Mouse (Mus musculus) limb, embryonic 10.5 days (tissue): ENCODE data around the gene Dcp1b. TPM values are rescaled to one million over a fixed set of nuclear protein-coding genes. Genes with fewer than 3 reads are reported as not detected.

Experiments used
- DNase-seq: peaks from one replicate; pipeline ENCODE4 v3.0.0-alpha.2; 2017; ENCODE audit warnings: low spot score
- H3K27ac ChIP-seq: fragments of 300-500 bp; sonication (generic); 2 replicates; pipeline ENCODE4 v1.5.1; 2016; ENCODE audit warnings: mild to moderate bottlenecking
- H3K27me3 ChIP-seq: fragments of 300-500 bp; sonication (generic); 2 replicates; pipeline ENCODE4 v1.6.1; 2016; ENCODE audit warnings: low read depth, mild to moderate bottlenecking; ENCODE audit not compliant: poor library complexity, severe bottlenecking
- H3K36me3 ChIP-seq: fragments of 300-500 bp; sonication (generic); 2 replicates; pipeline ENCODE4 v1.6.1; 2016; ENCODE audit warnings: mild to moderate bottlenecking, moderate library complexity
- H3K4me1 ChIP-seq: fragments of 300-500 bp; sonication (generic); 2 replicates; pipeline ENCODE4 v1.6.1; 2016
- H3K4me3 ChIP-seq: fragments of 300-500 bp; sonication (generic); 2 replicates; pipeline ENCODE4 v1.5.1; 2016; ENCODE audit warnings: mild to moderate bottlenecking, moderate library complexity
- H3K9me3 ChIP-seq: fragments of 300-500 bp; sonication (generic); replicated peaks from 2 replicates; pipeline ENCODE4 v1.6.1; 2016; ENCODE audit warnings: mild to moderate bottlenecking
- WGBS: fragments of 180-500 bp; shearing (Covaris S2); methylation state at CpG from one replicate; pipeline ENCODE4 v1.1.7; 2016; 5-methylcytosine and 5-hydroxymethylcytosine counted together
- polyA plus RNA-seq: library from polyadenylated mRNA; unstranded; fragments of >200 nt; fragmentation: Nextera tagmentation; extraction: Ambion mirVana; gene quantifications from 2 replicates; pipeline ENCODE4 v1.2.1, GENCODE M21; 2016

Dcp1b gene
- polyA plus RNA-seq, 1 experiment from 2014 or later, result 8.9 TPM

DNA sequence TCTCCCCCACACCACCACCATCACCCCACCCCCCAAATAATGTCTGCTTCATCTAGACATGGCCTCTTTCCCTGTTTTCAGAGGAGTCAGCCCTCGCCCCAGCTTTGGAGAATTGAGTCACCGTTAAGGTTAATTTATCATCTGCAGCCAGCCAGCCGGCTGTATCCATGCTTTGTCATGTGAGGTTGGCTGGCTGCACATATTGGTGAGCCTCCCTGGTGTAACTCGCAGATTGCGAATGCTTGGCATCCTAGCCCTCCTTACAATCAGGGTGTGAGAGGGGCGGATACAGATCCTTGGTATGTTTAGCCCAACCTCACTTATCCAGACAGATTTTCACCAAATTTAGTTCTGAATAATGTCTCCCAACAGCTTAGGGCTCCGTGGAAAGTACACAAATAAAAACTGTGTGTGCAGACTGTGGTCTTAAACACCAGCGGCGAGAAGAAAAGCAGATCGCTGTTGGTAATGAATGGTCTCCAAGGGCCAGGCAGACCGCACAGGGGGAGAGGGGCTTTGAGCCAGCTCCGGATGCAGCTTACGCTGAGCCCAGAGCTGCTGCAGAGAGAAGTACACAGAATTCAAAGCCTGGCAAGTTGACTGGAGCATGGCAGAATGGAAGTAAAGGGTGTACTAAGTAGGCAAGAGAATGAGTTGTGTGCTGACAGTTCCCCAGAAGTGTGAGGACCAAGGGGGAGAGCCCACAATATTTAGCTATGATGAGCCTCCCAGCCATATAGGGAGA, 49.6 kb downstream of the Dcp1b start:
- Histone ChIP-seq H3K27me3 (no peaks in the 10 kb centered on the region), H3K27ac (no peak overlapping the region), H3K4me1 (no peaks in the 10 kb centered on the region; the same call in 1 of the 2 replicates), H3K9me3 (no peaks in the 10 kb centered on the region), H3K36me3 (peaks cover 7% of the 10 kb centered on the region; the same call in 1 of the 2 replicates), H3K4me3 (no peak overlapping the region)
- no peak for DNase-seq
- WGBS, result 88% methylated on average over 13 of the region's 13 CpGs

DNA sequence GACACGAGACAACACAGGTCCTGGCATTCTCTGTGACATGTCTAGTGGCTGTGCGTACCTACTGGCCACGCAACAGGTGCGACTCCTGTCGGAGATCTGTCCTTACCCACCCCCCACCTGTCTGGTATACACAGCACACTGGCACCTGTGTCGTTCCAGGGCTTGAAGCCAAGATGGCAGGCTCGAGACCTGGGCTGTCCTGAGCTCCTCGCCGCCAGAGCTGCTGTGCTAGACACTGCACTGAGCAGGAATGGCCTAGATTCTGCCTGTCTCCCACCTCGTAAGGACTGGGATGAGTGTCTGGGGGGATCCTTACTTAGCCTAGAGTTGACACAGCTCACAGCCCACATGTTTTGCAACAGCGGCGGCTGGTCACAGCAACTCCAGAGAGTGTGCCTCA, 50.2 kb downstream of the Dcp1b start:
- DNase-seq, result no peak
- no peaks in the 10 kb centered on the region; the same call in 1 of the 2 replicates for H3K4me1 ChIP-seq
- WGBS, result 89% methylated on average over 12 of the region's 12 CpGs

DNA sequence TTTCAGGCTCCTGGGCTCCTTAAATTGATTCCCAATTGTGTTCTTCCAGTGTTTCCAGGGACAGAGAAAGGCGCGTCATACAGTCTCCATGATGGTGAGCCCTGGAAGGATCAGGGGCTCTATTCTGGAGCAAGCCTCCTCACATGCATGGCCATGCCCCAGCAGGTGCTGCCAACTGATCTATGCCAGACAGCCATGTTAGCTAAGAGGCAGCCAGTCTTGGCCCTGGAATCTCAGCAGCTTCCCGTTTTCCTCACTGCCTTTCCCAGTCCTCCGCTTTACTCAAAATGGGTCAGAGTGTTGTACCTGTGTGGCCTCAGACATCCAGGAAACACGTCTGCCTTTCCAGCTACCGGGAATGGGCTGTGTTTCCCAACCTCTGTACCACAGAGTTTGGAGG, 50.7 kb downstream of the Dcp1b start:
- peaks cover 7% of the 10 kb centered on the region; the same call in 1 of the 2 replicates for H3K36me3 ChIP-seq
- H3K27ac ChIP-seq, result no peak overlapping the region
- no peaks in the 10 kb centered on the region for H3K9me3 ChIP-seq
- 92% methylated on average over 6 of the region's 6 CpGs for WGBS
- no peaks in the 10 kb centered on the region for H3K27me3 ChIP-seq
- no peak for DNase-seq
- no peaks in the 10 kb centered on the region; the same call in 1 of the 2 replicates for H3K4me1 ChIP-seq
- H3K4me3 ChIP-seq, result no peak overlapping the region

More for the DNA sequence above, 50.2 kb downstream of the Dcp1b start:
- H3K36me3 ChIP-seq, result peaks cover 7% of the 10 kb centered on the region; the same call in 1 of the 2 replicates
- no peak overlapping the region for H3K4me3 ChIP-seq
- no peaks in the 10 kb centered on the region for H3K9me3 ChIP-seq
- H3K27ac ChIP-seq, result no peak overlapping the region
- H3K27me3 ChIP-seq, result no peaks in the 10 kb centered on the region

DNA sequence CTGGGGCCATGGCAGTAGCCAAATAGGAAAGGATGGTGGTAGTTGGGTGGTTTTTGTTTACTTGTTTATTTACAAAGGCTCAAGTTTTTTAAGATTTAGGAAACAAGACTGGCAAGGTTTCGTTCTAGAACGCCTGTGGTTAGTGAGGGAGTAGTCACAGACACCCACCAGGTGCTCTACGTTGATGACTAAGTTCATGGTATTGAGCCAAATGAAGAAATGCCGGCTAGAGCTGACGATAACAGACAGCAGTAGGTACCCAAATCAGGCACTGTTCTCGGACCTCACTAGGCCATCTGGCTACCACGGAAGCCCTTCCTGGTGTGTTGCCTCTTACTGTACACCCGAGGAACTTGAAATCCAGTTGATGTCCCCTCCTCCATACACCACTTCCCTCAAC, 51.9 kb downstream of the Dcp1b start:
- Histone ChIP-seq H3K4me1 (no peaks in the 10 kb centered on the region; the same call in 1 of the 2 replicates), H3K27me3 (no peaks in the 10 kb centered on the region), H3K36me3 (peaks cover 3% of the 10 kb centered on the region; the same call in 1 of the 2 replicates), H3K27ac (no peak overlapping the region), H3K9me3 (no peaks in the 10 kb centered on the region), H3K4me3 (no peak overlapping the region)
- no peak for DNase-seq
- 93% methylated on average over 8 of the region's 8 CpGs for WGBS

DNA sequence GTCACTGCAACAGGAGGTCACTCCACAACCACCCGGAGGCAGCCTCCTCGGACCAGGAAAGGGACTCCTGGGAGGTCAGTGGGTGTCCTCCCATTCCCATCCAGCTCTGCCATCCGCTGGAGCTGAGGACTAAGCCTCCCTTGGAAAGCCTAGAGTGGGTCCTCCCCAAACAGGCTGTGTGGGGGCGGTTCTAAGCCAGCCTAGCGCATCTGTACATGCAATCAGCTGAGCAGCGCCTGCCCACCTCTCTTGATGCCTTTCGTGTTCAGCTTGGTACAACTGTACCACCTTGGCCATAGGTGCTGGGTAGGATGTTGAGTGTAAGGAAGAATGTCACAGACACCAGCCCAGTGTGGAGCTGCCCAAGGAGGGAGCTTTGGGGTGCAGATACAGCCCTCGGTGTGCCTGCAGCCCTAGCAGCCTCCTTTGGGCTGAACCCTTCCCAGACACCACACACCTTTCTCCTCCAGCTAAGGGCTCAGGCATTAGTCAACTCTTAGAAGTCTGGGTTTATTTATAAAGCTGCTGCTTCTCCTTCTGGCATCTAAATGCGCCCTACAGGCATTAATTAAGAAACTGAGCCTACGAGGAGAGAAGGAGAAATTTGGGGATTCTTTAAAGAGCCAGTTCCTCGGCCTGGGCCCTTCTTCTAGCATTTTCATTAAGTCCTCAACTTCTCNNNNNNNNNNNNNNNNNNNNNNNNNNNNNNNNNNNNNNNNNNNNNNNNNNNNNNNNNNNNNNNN, 54.0 kb downstream of the Dcp1b start:
- 82% methylated on average over 11 of the region's 11 CpGs for WGBS
- no peak for DNase-seq

DNA sequence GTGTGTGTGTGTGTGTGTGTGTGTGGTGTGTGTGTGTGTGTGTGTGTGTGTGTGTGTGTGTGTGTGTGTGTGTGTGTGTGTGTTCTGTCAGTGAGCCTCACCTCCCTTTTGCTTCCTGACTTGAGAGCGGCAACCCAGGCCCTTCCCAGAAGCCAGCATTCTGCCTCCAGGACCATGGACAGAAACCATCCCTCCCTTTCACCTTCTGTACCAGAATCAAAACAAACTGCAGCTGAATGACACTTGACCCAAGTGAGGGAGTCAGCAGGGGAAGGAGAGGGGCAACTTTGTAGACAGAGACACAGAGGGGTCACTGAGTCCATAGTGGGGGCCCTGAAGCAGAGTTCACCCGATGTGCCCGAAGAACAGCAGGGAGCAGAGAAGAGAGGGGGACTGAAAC, 58.0 kb downstream of the Dcp1b start:
- WGBS, result 46% methylated on average over 3 of the region's 3 CpGs
- Histone ChIP-seq H3K27ac (no peak overlapping the region), H3K27me3 (no peaks in the 10 kb centered on the region), H3K4me1 (peaks cover 7% of the 10 kb centered on the region; the same call in 1 of the 2 replicates), H3K36me3 (no peaks in the 10 kb centered on the region), H3K4me3 (no peak overlapping the region), H3K9me3 (no peaks in the 10 kb centered on the region)
- peak; percentile 61 for DNase-seq

More for the DNA sequence above, 54.0 kb downstream of the Dcp1b start:
- no peak overlapping the region for H3K27ac ChIP-seq
- no peaks in the 10 kb centered on the region for H3K27me3 ChIP-seq
- H3K36me3 ChIP-seq, result no peaks in the 10 kb centered on the region
- H3K4me3 ChIP-seq, result no peak overlapping the region
- H3K4me1 ChIP-seq, result no peaks in the 10 kb centered on the region; the same call in 1 of the 2 replicates
- H3K9me3 ChIP-seq, result no peaks in the 10 kb centered on the region

DNA sequence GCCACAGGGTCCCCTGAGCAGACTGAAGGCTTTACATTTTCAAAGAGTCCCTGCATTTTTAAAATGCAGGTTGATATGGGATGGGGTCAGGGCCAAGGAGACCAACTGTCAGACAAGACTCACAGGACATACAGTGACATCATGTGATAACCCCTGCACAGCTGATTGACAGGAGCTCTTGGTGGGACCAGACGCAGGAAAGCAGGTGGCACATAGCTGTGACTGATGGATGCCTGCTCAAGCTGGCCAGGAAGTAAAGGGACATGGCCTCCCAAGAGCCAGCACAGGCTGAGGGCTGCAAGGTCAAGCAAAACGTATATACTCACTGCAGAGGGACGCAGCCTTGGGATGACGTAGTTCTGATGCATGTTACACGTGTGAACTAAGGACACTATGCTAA, 60.4 kb downstream of the Dcp1b start:
- H3K4me3 ChIP-seq, result no peak overlapping the region
- H3K27me3 ChIP-seq, result no peaks in the 10 kb centered on the region
- WGBS, result 80% methylated on average over 5 of the region's 5 CpGs
- H3K4me1 ChIP-seq, result peaks cover 7% of the 10 kb centered on the region; the same call in 1 of the 2 replicates
- DNase-seq, result no peak
- H3K9me3 ChIP-seq, result no peaks in the 10 kb centered on the region
- no peaks in the 10 kb centered on the region for H3K36me3 ChIP-seq
- H3K27ac ChIP-seq, result no peak overlapping the region

DNA sequence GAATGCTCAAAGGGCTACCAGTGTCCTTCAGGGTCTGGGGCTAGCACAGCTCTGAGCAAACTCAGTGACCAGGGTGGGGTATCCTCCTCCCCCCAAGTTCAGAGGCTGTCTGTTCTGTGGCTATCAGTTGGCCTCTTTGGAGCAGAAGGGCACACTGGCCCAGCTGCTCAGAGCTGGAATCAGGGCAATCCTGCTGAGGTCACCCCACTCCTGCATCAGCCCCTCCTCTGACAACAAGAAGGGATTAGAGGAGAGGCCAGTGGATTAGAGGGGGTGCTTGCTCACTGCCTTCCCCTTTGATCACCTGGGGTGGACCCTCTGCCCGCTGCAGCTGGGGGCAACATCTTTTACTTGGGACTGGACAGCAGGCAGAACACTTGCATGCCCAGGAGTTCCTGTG, 61.2 kb downstream of the Dcp1b start, which contains the start of gene Cacna2d4:
Cacna2d4 (plus strand) TSS at position 286 of the 400 bp plus-strand sequence.
- no peak within 1 kb of the TSS for H3K4me3 ChIP-seq
- no peak for DNase-seq
- H3K27ac ChIP-seq, result no peak within 1 kb of the TSS
- H3K9me3 ChIP-seq, result no peaks in the 10 kb centered on the region
- no peaks in the 10 kb centered on the region for H3K36me3 ChIP-seq
- WGBS, result 54% methylated on average over 1 of the region's 1 CpGs
- H3K27me3 ChIP-seq, result no peaks in the 10 kb centered on the region
- H3K4me1 ChIP-seq, result peaks cover 13% of the 10 kb centered on the region

DNA sequence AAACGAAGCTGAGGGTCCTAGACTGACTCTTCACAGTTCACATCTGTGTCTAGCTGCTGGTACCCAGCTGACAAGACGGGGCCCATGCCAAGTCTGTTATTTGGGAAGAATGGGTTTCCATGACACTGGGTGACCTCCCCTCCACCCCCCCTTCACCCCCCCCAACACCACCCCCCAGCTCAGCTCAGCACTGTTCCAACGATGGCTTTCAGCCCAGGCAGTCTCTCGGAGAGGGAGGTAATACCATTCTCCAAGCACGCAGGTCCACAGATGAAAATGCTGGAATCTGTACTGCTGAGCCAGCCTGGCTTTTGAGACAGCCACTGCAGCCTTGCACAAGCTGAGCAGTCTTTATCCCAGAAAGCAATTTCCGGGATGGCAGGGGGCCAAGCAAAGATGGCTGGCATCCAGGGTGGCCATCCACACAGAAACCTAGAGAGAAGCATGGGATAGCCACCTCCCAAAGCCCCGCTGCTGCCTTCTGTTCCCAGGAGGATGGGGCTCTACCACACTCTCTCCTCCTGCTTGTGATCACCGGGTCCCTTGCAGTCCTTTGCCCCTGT, 62.5 kb downstream of the Dcp1b start:
- peaks cover 18% of the 10 kb centered on the region for H3K4me1 ChIP-seq
- H3K36me3 ChIP-seq, result no peaks in the 10 kb centered on the region
- WGBS, result 80% methylated on average over 8 of the region's 8 CpGs
- H3K9me3 ChIP-seq, result no peaks in the 10 kb centered on the region
- no peak overlapping the region for H3K27ac ChIP-seq
- no peaks in the 10 kb centered on the region for H3K27me3 ChIP-seq
- no peak overlapping the region for H3K4me3 ChIP-seq
- DNase-seq, result peak; percentile 24

DNA sequence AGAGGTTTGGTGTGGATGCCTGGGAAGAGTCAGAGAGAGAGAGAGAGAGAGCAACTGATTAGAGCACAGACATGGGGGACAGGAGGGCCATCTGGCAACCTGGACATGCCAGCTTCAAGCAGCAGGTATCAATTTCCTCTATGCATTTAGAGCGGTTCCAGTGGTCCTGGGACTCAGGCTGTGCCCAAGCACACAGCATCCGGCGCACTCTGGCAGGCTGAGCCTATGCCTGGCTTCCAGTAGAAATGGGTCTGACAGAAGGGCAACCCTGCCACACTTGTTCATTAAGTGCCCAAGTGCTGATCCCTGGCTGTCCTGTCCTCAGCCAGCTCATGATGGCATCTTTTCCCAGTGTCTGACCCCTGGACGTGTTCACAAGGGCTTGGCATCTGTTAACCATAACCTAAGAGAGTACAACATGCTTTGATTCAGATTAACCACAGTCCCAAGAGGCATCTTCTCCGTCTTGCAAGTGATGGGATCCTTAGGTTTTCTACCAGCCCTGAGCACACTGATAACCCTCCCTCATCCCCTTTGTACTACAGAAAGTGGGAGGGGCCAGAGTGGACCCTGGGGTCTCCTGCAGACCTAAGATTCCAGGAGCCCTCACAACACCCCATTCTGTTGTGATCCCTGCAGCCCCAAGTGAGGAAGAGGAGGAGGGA, 64.4 kb downstream of the Dcp1b start:
- H3K36me3 ChIP-seq, result no peaks in the 10 kb centered on the region
- DNase-seq, result no peak
- WGBS, result 80% methylated on average over 5 of the region's 5 CpGs
- H3K4me3 ChIP-seq, result no peak overlapping the region
- no peaks in the 10 kb centered on the region for H3K9me3 ChIP-seq
- no peak overlapping the region for H3K27ac ChIP-seq
- H3K4me1 ChIP-seq, result peaks cover 18% of the 10 kb centered on the region
- no peaks in the 10 kb centered on the region for H3K27me3 ChIP-seq

DNA sequence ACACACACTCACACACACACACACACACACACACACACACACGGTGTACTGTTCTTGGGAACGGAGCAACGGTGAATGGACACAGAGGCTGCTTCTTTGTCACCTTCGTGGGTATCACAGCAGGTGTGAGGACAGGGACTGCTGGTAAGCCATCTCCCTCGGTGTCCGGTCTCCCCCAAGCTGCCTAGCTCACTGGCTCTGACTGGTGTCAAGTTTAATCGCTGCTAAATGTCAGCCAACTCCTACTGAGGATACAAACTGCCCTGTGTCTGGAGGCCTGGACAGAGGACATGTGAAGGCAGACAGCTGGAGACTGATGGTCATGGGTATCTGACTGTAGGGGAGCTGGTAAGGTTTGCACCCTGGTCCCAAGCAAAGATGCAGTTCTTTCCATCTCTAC, 65.2 kb downstream of the Dcp1b start:
- no peaks in the 10 kb centered on the region for H3K36me3 ChIP-seq
- H3K4me3 ChIP-seq, result no peak overlapping the region
- no peaks in the 10 kb centered on the region for H3K9me3 ChIP-seq
- H3K27me3 ChIP-seq, result no peaks in the 10 kb centered on the region
- DNase-seq, result no peak
- H3K27ac ChIP-seq, result no peak overlapping the region
- WGBS, result 83% methylated on average over 7 of the region's 7 CpGs
- peaks cover 18% of the 10 kb centered on the region for H3K4me1 ChIP-seq

DNA sequence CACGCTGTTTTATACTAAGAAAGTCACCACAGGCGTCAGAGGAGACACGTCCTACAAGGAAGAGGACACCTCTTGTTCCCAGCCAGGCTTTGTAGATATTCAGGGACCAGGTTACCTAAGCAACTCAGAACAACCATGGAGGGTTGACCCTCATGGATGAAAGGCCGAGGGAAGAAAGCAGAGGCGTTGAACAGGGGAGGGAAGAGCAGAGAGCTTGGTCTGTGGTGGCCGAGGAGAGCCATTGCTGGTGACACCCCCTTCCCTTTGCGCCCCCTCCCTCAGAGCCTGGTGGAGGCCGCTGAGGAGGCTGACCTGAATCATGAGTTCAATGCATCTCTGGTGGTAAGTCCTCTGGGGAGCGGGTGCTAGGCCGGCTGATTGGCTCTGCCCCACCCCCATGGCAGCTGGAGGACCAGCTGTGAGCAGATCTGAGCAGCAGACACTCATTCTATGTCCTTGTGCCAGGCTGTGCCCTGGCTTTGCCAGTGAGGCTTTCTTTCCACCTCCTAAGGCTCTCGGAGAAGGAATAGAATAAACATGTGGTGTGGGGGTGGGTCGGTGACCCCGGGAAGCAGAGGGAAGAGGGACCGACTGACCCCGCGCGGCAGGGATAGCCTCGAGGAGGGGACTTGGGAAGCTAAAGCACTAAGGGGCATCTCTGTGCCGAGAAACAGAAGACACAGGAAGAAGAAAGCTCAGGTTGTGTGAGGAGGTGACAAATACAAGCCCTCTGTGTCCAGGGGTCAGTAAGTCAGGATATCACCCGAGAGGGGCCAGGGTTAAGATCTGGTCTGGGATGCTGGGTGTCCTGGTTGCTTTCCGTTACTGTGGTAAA, 66.0 kb downstream of the Dcp1b start:
- no peak overlapping the region for H3K4me3 ChIP-seq
- H3K27me3 ChIP-seq, result no peaks in the 10 kb centered on the region
- 49% methylated on average over 21 of the region's 21 CpGs for WGBS
- peaks cover 16% of the 10 kb centered on the region for H3K4me1 ChIP-seq
- no peaks in the 10 kb centered on the region for H3K9me3 ChIP-seq
- DNase-seq, result no peak
- no peak overlapping the region for H3K27ac ChIP-seq
- no peaks in the 10 kb centered on the region for H3K36me3 ChIP-seq
